Mouse (Mus musculus) kidney, adult 2 months (tissue): ENCODE results near the gene Scd2.

Source experiments
- CTCF ChIP-seq: fragments of 200-500 bp; conservative IDR thresholded peaks from 2 replicates; pipeline ENCODE4 v1.5.1; 2011; ENCODE audit warnings: low read depth, mild to moderate bottlenecking, control low read depth, low read length, moderate library complexity, mixed read lengths; ENCODE audit not compliant: insufficient read depth, insufficient read length
- POLR2A ChIP-seq: fragments of 200-500 bp; IDR thresholded peaks from one replicate; pipeline ENCODE4 v1.6.1; 2011; ENCODE audit warnings: low read depth, low read length, control low read depth

- TF ChIP-seq CTCF, result no peak
- no peak for TF ChIP-seq POLR2A
These were observed 26.8 kb downstream of the Scd2 start for GRCm38 (mm10) chr19:44320316-44320715.
